Mouse (Mus musculus): ENCODE measurements around the gene Cftr. TPM values are rescaled to one million over a fixed set of nuclear protein-coding genes. Genes with fewer than 3 reads are reported as not detected.

Gene Cftr
- polyA plus RNA-seq, 1 experiment from 2014 or later: 0.70 TPM

DNA sequence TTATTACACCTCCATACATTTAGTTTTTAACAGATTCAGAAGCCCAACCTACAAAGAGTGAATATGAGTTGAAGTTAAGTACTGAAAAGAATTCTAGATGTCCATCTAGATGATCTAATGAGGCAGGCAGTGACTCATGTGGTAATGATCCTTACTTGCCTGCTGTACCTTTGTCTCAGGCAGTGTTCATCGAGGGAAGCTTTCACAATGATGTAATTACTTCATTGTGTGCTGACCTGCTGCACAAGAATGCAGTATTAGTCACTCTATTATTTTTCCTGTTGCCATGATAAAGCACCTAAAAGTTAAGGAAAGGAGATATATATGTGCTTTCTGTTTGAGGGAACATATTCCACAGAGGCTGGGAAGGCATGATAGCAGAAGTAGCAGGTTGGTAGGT lies 100.5 kb downstream of the Cftr start:
- 24% methylated on average over 1 of the region's 1 CpGs for whole genome bisulfite sequencing
- Histone ChIP-seq H3K27me3 (replicated peaks; ENCODE audit: control insufficient read depth, insufficient read depth, low read length) (no peaks in the 10 kb centered on the region), H3K27ac (replicated peaks; ENCODE audit: low read depth, low read length) (no peak overlapping the region), H3K4me3 (ENCODE audit: low read depth, low read length) (no peak overlapping the region), H3K4me2 (ENCODE audit: low read depth, low read length) (no peak overlapping the region), H3K4me1 (ENCODE audit: control insufficient read depth, insufficient read depth, low read length) (no peaks in the 10 kb centered on the region), H3K9ac (ENCODE audit: low read depth, low read length) (no peak overlapping the region), H3K9me3 (ENCODE audit: control insufficient read depth, low read length) (no peaks in the 10 kb centered on the region), H3K36me3 (ENCODE audit: control insufficient read depth, insufficient read depth, low read length) (no peaks in the 10 kb centered on the region)
- DNase-seq (ENCODE audit: low spot score): no peak
- ATAC-seq (ENCODE audit: low read depth): no peak

DNA sequence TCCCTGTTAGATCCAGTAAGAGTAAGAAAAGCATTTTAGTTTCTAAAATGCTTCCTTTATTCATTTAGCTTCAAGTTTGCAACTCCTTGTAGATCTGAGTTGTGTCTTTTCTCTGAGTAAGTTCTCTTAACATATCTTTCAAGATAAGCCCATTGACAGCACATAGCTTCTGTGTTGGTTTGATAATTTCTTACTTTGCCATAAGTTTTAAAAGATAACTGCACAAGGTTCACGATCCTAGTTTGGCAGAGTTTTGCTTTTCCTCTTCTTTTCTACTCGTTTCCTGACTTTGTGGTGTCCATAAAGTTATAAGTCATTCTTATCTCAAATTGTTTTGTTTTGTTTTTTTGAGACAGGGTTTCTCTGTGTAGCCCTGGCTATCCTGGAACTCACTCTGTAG lies 130.3 kb downstream of the Cftr start:
- no peaks in the 10 kb centered on the region for H3K27me3 ChIP-seq (replicated peaks; ENCODE audit: control insufficient read depth, insufficient read depth, low read length)
- ATAC-seq (ENCODE audit: low read depth) (no peak), DNase-seq (ENCODE audit: low spot score) (no peak)
- H3K9me3 ChIP-seq (ENCODE audit: control insufficient read depth, low read length): no peaks in the 10 kb centered on the region
- H3K4me1 ChIP-seq (ENCODE audit: control insufficient read depth, insufficient read depth, low read length): no peaks in the 10 kb centered on the region
- WGBS: 86% methylated on average over 2 of the region's 2 CpGs
- no peak overlapping the region for H3K4me3 ChIP-seq (ENCODE audit: low read depth, low read length)
- H3K9ac ChIP-seq (ENCODE audit: low read depth, low read length): no peak overlapping the region
- no peak overlapping the region for H3K27ac ChIP-seq (replicated peaks; ENCODE audit: low read depth, low read length)
- H3K36me3 ChIP-seq (ENCODE audit: control insufficient read depth, insufficient read depth, low read length): no peaks in the 10 kb centered on the region
- no peak overlapping the region for H3K4me2 ChIP-seq (ENCODE audit: low read depth, low read length)

DNA sequence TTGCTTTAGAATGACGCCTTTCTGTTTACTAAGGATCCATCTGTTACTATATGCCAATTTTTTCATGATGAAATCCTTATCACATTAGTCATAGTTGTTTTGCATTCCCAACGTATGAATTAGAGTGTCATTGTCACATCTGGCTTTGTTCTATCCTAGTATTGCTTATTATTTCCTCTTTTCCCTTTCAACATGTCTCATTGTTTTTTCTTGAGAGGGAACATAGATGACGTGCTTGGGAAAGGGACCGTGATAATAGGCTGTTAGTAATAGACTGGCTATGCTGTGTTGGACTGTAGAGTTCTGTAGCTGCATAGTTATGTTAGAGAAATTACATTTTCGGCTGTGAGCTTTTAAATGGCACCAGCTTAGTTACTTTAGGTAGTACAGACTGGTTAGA lies 131.6 kb downstream of the Cftr start:
- H3K9ac ChIP-seq (ENCODE audit: low read depth, low read length): no peak overlapping the region
- H3K27me3 ChIP-seq (replicated peaks; ENCODE audit: control insufficient read depth, insufficient read depth, low read length): no peaks in the 10 kb centered on the region
- H3K9me3 ChIP-seq (ENCODE audit: control insufficient read depth, low read length): no peaks in the 10 kb centered on the region
- H3K4me2 ChIP-seq (ENCODE audit: low read depth, low read length): no peak overlapping the region
- WGBS: 72% methylated on average over 5 of the region's 5 CpGs
- no peak overlapping the region for H3K4me3 ChIP-seq (ENCODE audit: low read depth, low read length)
- no peaks in the 10 kb centered on the region for H3K36me3 ChIP-seq (ENCODE audit: control insufficient read depth, insufficient read depth, low read length)
- H3K27ac ChIP-seq (replicated peaks; ENCODE audit: low read depth, low read length): no peak overlapping the region
- H3K4me1 ChIP-seq (ENCODE audit: control insufficient read depth, insufficient read depth, low read length): no peaks in the 10 kb centered on the region
- ATAC-seq (ENCODE audit: low read depth): no peak
- DNase-seq (ENCODE audit: low spot score): no peak

DNA sequence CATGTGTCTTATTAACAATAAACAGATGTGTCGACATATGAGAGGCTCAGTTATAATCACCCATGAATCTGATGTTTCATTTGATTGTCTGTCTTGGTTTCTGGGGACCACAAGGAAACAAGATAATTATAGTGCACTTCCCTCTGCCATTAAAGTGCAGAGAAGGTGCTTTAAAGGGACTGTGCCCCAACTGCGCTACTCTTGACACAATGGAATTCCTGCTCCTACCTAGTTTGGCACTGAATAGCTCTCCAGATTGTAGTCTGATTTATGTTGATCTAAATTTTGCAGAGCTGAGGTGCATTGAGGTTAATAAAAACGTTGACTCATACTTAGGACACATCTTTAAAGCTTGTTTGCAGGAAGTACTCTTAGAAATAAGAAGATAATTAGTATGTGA lies 132.7 kb downstream of the Cftr start:
- no peak overlapping the region for H3K9ac ChIP-seq (ENCODE audit: low read depth, low read length)
- WGBS: 36% methylated on average over 3 of the region's 3 CpGs
- H3K27me3 ChIP-seq (replicated peaks; ENCODE audit: control insufficient read depth, insufficient read depth, low read length): no peaks in the 10 kb centered on the region
- DNase-seq (ENCODE audit: low spot score) (peak; percentile 24), ATAC-seq (ENCODE audit: low read depth) (peak; percentile 65)
- H3K9me3 ChIP-seq (ENCODE audit: control insufficient read depth, low read length): no peaks in the 10 kb centered on the region
- no peaks in the 10 kb centered on the region for H3K4me1 ChIP-seq (ENCODE audit: control insufficient read depth, insufficient read depth, low read length)
- H3K27ac ChIP-seq (replicated peaks; ENCODE audit: low read depth, low read length): no peak overlapping the region
- H3K36me3 ChIP-seq (ENCODE audit: control insufficient read depth, insufficient read depth, low read length): no peaks in the 10 kb centered on the region
- H3K4me2 ChIP-seq (ENCODE audit: low read depth, low read length): no peak overlapping the region
- H3K4me3 ChIP-seq (ENCODE audit: low read depth, low read length): no peak overlapping the region

DNA sequence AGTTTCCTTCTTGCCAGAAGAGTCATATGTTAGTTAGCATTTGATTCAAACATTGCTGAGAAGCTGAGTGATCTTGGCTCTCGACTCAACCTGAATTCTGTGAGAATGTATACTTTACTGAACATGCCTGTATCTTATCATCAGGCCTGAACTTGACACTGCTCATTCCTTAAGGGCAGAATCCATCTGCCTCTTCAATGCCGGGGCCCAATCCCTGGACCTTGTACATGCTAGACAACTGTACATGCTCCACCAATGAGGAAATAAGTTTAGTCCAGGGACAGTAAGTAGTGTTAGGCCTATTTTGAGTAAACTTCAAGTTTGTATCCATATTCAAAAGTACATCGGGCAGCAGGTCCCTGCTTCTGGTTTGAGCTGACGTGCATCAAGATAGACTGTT lies 134.6 kb downstream of the Cftr start:
- H3K9me3 ChIP-seq (ENCODE audit: control insufficient read depth, low read length): no peaks in the 10 kb centered on the region
- no peak overlapping the region for H3K9ac ChIP-seq (ENCODE audit: low read depth, low read length)
- no peak for ATAC-seq (ENCODE audit: low read depth)
- H3K4me2 ChIP-seq (ENCODE audit: low read depth, low read length): no peak overlapping the region
- H3K27me3 ChIP-seq (replicated peaks; ENCODE audit: control insufficient read depth, insufficient read depth, low read length): no peaks in the 10 kb centered on the region
- no peaks in the 10 kb centered on the region for H3K4me1 ChIP-seq (ENCODE audit: control insufficient read depth, insufficient read depth, low read length)
- 64% methylated on average over 4 of the region's 4 CpGs for WGBS
- no peak overlapping the region for H3K27ac ChIP-seq (replicated peaks; ENCODE audit: low read depth, low read length)
- no peak for DNase-seq (ENCODE audit: low spot score)
- H3K4me3 ChIP-seq (ENCODE audit: low read depth, low read length): no peak overlapping the region
- H3K36me3 ChIP-seq (ENCODE audit: control insufficient read depth, insufficient read depth, low read length): no peaks in the 10 kb centered on the region

DNA sequence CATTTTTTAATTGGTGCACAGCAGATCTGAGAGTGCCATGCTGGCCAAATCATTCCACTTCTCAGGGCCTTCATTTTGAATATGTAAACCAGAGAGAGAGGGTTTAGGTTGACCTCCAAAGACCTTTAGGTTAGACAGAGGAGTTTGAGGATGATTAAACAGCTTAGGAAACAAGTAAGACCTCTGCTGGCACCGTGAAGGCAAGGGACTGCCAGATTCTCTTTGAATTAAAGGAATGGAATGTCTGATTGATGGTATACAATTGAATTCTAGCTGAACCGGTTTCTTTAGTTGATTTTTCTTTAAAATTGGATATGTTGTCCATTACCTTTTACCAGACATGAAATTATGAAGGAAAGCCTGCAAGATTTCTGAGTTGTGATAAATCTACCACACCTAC lies 140.5 kb downstream of the Cftr start:
- H3K4me3 ChIP-seq (ENCODE audit: low read depth, low read length): no peak overlapping the region
- 29% methylated on average over 2 of the region's 2 CpGs for WGBS

DNA sequence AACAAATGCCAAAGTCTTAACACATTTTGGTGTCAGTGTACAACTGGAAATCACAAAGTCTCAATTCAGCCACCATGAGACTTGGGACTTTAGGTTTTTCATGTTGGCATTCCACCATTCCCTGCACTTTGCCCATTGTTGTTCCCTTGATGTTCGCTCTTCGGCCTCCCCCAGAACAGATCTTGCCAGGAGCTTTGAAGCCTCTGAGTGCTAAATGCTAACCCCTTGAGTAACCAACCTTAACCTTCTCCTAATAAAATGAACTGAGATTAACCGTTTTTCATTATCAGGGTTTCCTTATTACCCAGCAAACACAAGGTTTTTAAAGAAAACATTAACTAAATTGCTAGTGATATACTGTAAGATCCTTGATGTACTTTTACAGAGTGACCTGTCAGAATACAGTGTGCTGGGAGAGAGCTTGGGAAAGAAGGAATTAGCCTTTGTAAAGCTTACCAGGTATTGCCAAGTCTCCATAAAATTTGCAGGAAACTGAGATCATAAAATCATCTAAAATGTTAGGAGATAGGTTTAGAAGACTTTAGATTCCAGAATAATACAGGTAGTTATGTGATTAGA lies 144.0 kb downstream of the Cftr start:
- Histone ChIP-seq H3K4me3 (ENCODE audit: low read depth, low read length) (no peak overlapping the region), H3K27me3 (replicated peaks; ENCODE audit: control insufficient read depth, insufficient read depth, low read length) (no peaks in the 10 kb centered on the region), H3K9ac (ENCODE audit: low read depth, low read length) (no peak overlapping the region), H3K36me3 (ENCODE audit: control insufficient read depth, insufficient read depth, low read length) (no peaks in the 10 kb centered on the region), H3K27ac (replicated peaks; ENCODE audit: low read depth, low read length) (no peak overlapping the region), H3K4me1 (ENCODE audit: control insufficient read depth, insufficient read depth, low read length) (no peaks in the 10 kb centered on the region), H3K9me3 (ENCODE audit: control insufficient read depth, low read length) (no peaks in the 10 kb centered on the region), H3K4me2 (ENCODE audit: low read depth, low read length) (no peak overlapping the region)
- DNase-seq (ENCODE audit: low spot score): no peak
- WGBS: 87% methylated on average over 3 of the region's 3 CpGs
- ATAC-seq (ENCODE audit: low read depth): no peak

More for the DNA sequence above, 140.5 kb downstream of the Cftr start:
- Histone ChIP-seq H3K27me3 (replicated peaks; ENCODE audit: control insufficient read depth, insufficient read depth, low read length) (no peaks in the 10 kb centered on the region), H3K4me2 (ENCODE audit: low read depth, low read length) (no peak overlapping the region), H3K4me1 (ENCODE audit: control insufficient read depth, insufficient read depth, low read length) (no peaks in the 10 kb centered on the region), H3K36me3 (ENCODE audit: control insufficient read depth, insufficient read depth, low read length) (no peaks in the 10 kb centered on the region), H3K9ac (ENCODE audit: low read depth, low read length) (no peak overlapping the region), H3K9me3 (ENCODE audit: control insufficient read depth, low read length) (no peaks in the 10 kb centered on the region), H3K27ac (replicated peaks; ENCODE audit: low read depth, low read length) (no peak overlapping the region)
- ATAC-seq (ENCODE audit: low read depth): peak; percentile 50; the same call in 1 of the 2 replicates
- peak; percentile 58 for DNase-seq (ENCODE audit: low spot score)

DNA sequence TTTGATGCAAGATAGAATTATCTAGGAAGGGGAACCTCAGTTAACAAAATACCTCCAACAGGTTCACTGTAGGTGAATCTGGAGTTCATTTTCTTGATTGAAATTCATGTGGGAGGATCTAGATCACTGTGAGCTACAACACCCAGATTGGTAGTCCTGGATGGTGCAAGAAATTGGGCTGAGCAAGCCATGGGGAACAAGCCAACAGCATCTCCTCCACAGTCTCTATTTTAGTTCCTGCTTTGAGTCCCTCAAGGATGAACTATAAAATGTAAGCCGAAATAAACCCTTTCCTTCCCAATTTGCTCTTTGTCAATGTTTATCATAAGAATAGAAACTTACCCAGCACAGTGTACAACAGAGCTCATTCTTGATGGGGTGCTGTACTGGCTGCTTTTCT lies 152.5 kb downstream of the Cftr start:
- Histone ChIP-seq H3K4me1 (ENCODE audit: control insufficient read depth, insufficient read depth, low read length) (no peaks in the 10 kb centered on the region), H3K27me3 (replicated peaks; ENCODE audit: control insufficient read depth, insufficient read depth, low read length) (no peaks in the 10 kb centered on the region), H3K36me3 (ENCODE audit: control insufficient read depth, insufficient read depth, low read length) (no peaks in the 10 kb centered on the region), H3K27ac (replicated peaks; ENCODE audit: low read depth, low read length) (no peak overlapping the region), H3K9me3 (ENCODE audit: control insufficient read depth, low read length) (no peaks in the 10 kb centered on the region), H3K4me3 (ENCODE audit: low read depth, low read length) (no peak overlapping the region), H3K4me2 (ENCODE audit: low read depth, low read length) (no peak overlapping the region), H3K9ac (ENCODE audit: low read depth, low read length) (no peak overlapping the region)
- DNase-seq (ENCODE audit: low spot score) (no peak), ATAC-seq (ENCODE audit: low read depth) (no peak)
- WGBS: 82% methylated on average over 1 of the region's 1 CpGs

DNA sequence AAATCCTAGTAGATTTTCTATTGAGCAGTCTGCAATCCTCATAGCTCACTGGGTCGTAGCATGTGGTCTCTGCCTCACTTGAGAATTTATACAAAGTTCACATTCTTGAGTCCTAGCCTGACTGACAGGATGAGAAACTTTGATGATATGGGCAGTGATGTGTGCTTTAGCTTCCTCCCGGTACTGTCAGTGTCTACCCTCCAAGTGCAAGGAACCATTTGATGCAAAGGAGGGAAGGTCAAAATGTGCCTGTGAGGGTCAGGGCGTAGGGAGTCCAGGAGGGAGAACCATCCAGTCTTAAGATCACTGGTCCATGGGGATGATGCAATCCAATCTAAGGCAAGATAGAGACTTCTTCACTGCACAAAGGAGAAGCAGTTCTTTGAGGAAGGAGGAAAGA lies 164.9 kb downstream of the Cftr start:
- no peaks in the 10 kb centered on the region for H3K27me3 ChIP-seq (replicated peaks; ENCODE audit: control insufficient read depth, insufficient read depth, low read length)
- no peak overlapping the region for H3K27ac ChIP-seq (replicated peaks; ENCODE audit: low read depth, low read length)
- 70% methylated on average over 3 of the region's 3 CpGs for WGBS
- no peaks in the 10 kb centered on the region for H3K9me3 ChIP-seq (ENCODE audit: control insufficient read depth, low read length)
- H3K4me3 ChIP-seq (ENCODE audit: low read depth, low read length): no peak overlapping the region
- no peak overlapping the region for H3K4me2 ChIP-seq (ENCODE audit: low read depth, low read length)
- DNase-seq (ENCODE audit: low spot score) (no peak), ATAC-seq (ENCODE audit: low read depth) (no peak)
- H3K9ac ChIP-seq (ENCODE audit: low read depth, low read length): no peak overlapping the region
- no peaks in the 10 kb centered on the region for H3K36me3 ChIP-seq (ENCODE audit: control insufficient read depth, insufficient read depth, low read length)
- H3K4me1 ChIP-seq (ENCODE audit: control insufficient read depth, insufficient read depth, low read length): no peaks in the 10 kb centered on the region
